Mouse (Mus musculus): ENCODE data around the gene Nod2. TPM values are rescaled to one million over a fixed set of nuclear protein-coding genes. Genes with fewer than 3 reads are reported as not detected.

Nod2 gene
- polyA plus RNA-seq, 1 experiment: 0.27 TPM

- Histone ChIP-seq H3K36me3 (ENCODE audit: control insufficient read depth, insufficient read depth, low read length) (no peaks in the 10 kb centered on the region), H3K4me1 (ENCODE audit: control insufficient read depth, insufficient read depth, low read length) (peaks cover 18% of the 10 kb centered on the region), H3K4me3 (ENCODE audit: control insufficient read depth, low read depth, low read length) (no peak overlapping the region), H3K27me3 (ENCODE audit: control insufficient read depth, insufficient read depth, low read length) (no peaks in the 10 kb centered on the region), H3K27ac (ENCODE audit: control insufficient read depth, insufficient read depth, low read depth, low read length) (peak overlapping the region; percentile 88)
- no peak for TF ChIP-seq CTCF (IDR thresholded peaks at IDR 0.05; ENCODE audit: control insufficient read depth, insufficient read depth, insufficient replicate concordance, low read depth, low read length)
- TF ChIP-seq POLR2A (IDR thresholded peaks at IDR 0.05; ENCODE audit: control insufficient read depth, low read depth, low read length): no peak
These were observed 50.9 kb downstream of the Nod2 start for GRCm38 (mm10) chr8:88698048-88698447.

GRCm38 (mm10) chr8:88701611-88702010 is 54.5 kb downstream of the Nod2 start:
- Histone ChIP-seq H3K27ac (ENCODE audit: control insufficient read depth, insufficient read depth, low read depth, low read length) (no peak overlapping the region), H3K27me3 (ENCODE audit: control insufficient read depth, insufficient read depth, low read length) (no peaks in the 10 kb centered on the region), H3K36me3 (ENCODE audit: control insufficient read depth, insufficient read depth, low read length) (no peaks in the 10 kb centered on the region), H3K4me1 (ENCODE audit: control insufficient read depth, insufficient read depth, low read length) (peaks cover 7% of the 10 kb centered on the region), H3K4me3 (ENCODE audit: control insufficient read depth, low read depth, low read length) (no peak overlapping the region)
- TF ChIP-seq CTCF (IDR thresholded peaks at IDR 0.05; ENCODE audit: control insufficient read depth, insufficient read depth, insufficient replicate concordance, low read depth, low read length): no peak
- no peak for TF ChIP-seq POLR2A (IDR thresholded peaks at IDR 0.05; ENCODE audit: control insufficient read depth, low read depth, low read length)

GRCm38 (mm10) chr8:88702816-88703215 is 55.7 kb downstream of the Nod2 start:
- Histone ChIP-seq H3K27me3 (ENCODE audit: control insufficient read depth, insufficient read depth, low read length) (no peaks in the 10 kb centered on the region), H3K4me3 (ENCODE audit: control insufficient read depth, low read depth, low read length) (no peak overlapping the region), H3K36me3 (ENCODE audit: control insufficient read depth, insufficient read depth, low read length) (no peaks in the 10 kb centered on the region), H3K27ac (ENCODE audit: control insufficient read depth, insufficient read depth, low read depth, low read length) (no peak overlapping the region), H3K4me1 (ENCODE audit: control insufficient read depth, insufficient read depth, low read length) (peaks cover 2% of the 10 kb centered on the region)
- TF ChIP-seq CTCF (IDR thresholded peaks at IDR 0.05; ENCODE audit: control insufficient read depth, insufficient read depth, insufficient replicate concordance, low read depth, low read length): no peak
- no peak for TF ChIP-seq POLR2A (IDR thresholded peaks at IDR 0.05; ENCODE audit: control insufficient read depth, low read depth, low read length)

GRCm38 (mm10) chr8:88723256-88723963 is 76.3 kb downstream of the Nod2 start:
- TF ChIP-seq CTCF (IDR thresholded peaks at IDR 0.05; ENCODE audit: control insufficient read depth, insufficient read depth, insufficient replicate concordance, low read depth, low read length): no peak
- TF ChIP-seq POLR2A (IDR thresholded peaks at IDR 0.05; ENCODE audit: control insufficient read depth, low read depth, low read length): no peak
- Histone ChIP-seq H3K27me3 (ENCODE audit: control insufficient read depth, insufficient read depth, low read length) (no peaks in the 10 kb centered on the region), H3K27ac (ENCODE audit: control insufficient read depth, insufficient read depth, low read depth, low read length) (no peak overlapping the region), H3K36me3 (ENCODE audit: control insufficient read depth, insufficient read depth, low read length) (no peaks in the 10 kb centered on the region), H3K4me1 (ENCODE audit: control insufficient read depth, insufficient read depth, low read length) (no peaks in the 10 kb centered on the region), H3K4me3 (ENCODE audit: control insufficient read depth, low read depth, low read length) (no peak overlapping the region)

Other genes with a start within 250 kb of the Nod2 start
- gene Nkd1, start 126.0 kb upstream of the Nod2 start, polyA plus RNA-seq (2012; rRNA removed): 2.9 and 3.8 TPM in 2 replicates
- 0.07 and 0.52 TPM in 2 replicates for gene Snx20, start 11.2 kb upstream of the Nod2 start, polyA plus RNA-seq (2012; rRNA removed)
- 4.4 TPM in 2 replicates for gene Cyld, start 49.7 kb downstream of the Nod2 start, polyA plus RNA-seq (2012; rRNA removed)

All from testis, adult 2 months (tissue).